Mouse (Mus musculus): Measurements from ENCODE around the gene Cmtm5. TPM values are rescaled to one million over a fixed set of nuclear protein-coding genes. Genes with fewer than 3 reads are reported as not detected.

Gene Cmtm5
- total and polyA plus RNA-seq, 3 experiments = not detected

DNA sequence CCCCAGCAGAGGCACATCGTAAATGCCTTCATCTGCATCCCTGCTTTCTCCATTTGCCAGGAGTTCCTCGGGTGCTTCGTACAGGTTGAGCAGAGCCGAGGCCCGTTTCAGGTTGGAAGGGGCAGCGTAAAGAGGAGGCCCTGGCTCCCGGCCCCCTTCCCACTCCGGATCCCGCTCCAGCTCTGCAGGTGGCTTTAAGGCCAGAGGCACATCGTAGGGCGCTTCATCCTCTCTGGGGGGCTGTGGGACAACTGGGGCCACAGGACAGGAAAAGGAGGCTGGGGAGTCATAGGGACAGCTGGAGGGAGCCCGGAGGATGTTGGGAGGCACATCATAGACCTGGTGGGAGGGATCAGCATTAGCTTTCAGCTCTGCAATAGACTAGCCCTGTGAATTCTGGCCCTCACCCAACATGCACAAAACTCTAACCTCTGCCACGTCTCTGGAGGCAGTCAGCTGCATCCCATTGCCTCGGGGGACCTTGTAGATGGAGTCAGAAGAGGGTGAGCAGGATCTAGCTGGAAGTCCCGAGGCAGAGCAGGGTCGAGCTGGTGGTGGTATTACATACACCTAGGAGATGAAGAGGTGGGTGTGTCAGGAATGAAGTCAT is 15.9 kb upstream of the Cmtm5 start:
- Histone ChIP-seq H3K27me3 (ENCODE audit: control insufficient read depth in 1 of 2, insufficient read depth in 2 of 2, low read length in 2 of 2) (peaks cover 4% of the 10 kb centered on the region in 2 experiments; a peak in 2 of 4 replicates), H3K4me1 (ENCODE audit: control insufficient read depth in 1 of 2, insufficient read depth in 2 of 2, low read length in 2 of 2) (peaks cover 8 to 9% of the 10 kb centered on the region in 2 experiments), H3K9me3 (replicated peaks; ENCODE audit: insufficient read depth, low read length) (no peaks in the 10 kb centered on the region), H3K79me2 (ENCODE audit: control insufficient read depth, insufficient read depth, low read length, poor library complexity) (no peaks in the 10 kb centered on the region), H3K9ac (ENCODE audit: control insufficient read depth, low read depth, low read length, poor library complexity, severe bottlenecking) (no peak overlapping the region), H3K36me3 (ENCODE audit: control insufficient read depth in 1 of 2, insufficient read depth in 2 of 2, low read length in 2 of 2) (no peaks in the 10 kb centered on the region; a peak in 1 of 4 replicates), H3K27ac (ENCODE audit: control insufficient read depth, low read depth, low read length) (no peak overlapping the region), H3K4me3 (ENCODE audit: control insufficient read depth in 1 of 2, insufficient read depth in 1 of 2, low read depth in 2 of 2, low read length in 2 of 2) (no peak overlapping the region)
- TF ChIP-seq HCFC1 (IDR thresholded peaks at IDR 0.05; ENCODE audit: low read depth, low read length) (no peak), ZKSCAN1 (IDR thresholded peaks at IDR 0.05; ENCODE audit: low read depth, low read length) (no peak), ELF1 (IDR thresholded peaks at IDR 0.05; ENCODE audit: low read depth, low read length) (no peak), CTCF (IDR thresholded peaks at IDR 0.05 in 2 of 3, conservative IDR thresholded peaks at IDR 0.05 in 1 of 3; ENCODE audit: control insufficient read depth in 1 of 3, insufficient read depth in 1 of 3, low read depth in 2 of 3, low read length in 3 of 3, poor library complexity in 1 of 3, severe bottlenecking in 1 of 3) (no peak), GATA1 (IDR thresholded peaks at IDR 0.05; ENCODE audit: low read depth, low read length) (no peak), MAZ (IDR thresholded peaks at IDR 0.05; ENCODE audit: low read depth, low read length) (no peak), TBP (IDR thresholded peaks at IDR 0.05; ENCODE audit: low read depth, low read length) (no peak), USF1 (IDR thresholded peaks at IDR 0.05; ENCODE audit: low read depth, low read length) (no peak), MXI1 (IDR thresholded peaks at IDR 0.05; ENCODE audit: low read depth, low read length) (no peak), MYB (IDR thresholded peaks at IDR 0.05; ENCODE audit: low read depth, low read length) (no peak), RCOR1 (IDR thresholded peaks at IDR 0.05; ENCODE audit: low read depth, low read length) (no peak)
- DNase-seq (ENCODE audit: low read depth, low spot score) = no peak

DNA sequence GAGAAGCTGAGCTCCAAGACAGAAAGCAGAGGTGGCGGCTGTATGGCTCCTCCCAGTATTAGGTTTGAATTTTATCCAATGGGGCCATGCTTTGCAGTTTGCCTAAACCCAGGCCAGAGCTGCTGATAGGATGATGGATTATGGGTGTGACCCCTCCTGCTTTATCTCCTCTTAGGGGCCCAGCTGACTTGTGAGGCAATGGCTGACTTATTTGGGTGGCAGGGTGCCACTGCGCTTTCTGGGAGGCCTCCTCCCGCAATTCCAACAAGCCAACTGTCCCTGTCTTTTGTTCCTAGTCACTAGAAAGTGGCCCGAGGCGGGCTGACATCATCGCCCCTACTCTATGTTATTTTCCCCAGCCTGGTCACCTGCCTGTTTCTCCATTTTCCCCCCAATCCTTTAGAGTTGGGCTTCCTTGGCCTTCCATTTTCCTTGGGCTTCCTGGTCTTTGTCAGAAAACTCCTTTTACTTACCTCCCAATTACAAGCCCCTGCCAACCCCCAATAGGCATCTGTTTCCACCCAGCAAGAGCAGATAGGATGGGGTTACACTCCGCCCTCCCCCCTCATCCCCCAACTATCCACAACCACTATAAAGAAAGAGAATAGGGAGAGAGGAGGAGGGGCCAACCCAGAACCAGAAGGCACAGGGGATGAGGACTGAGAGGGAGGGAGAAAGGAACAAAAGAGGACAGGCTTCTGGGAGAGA is 11.3 kb upstream of the Cmtm5 start:
- peaks cover 3 to 4% of the 10 kb centered on the region in 2 experiments for H3K27me3 ChIP-seq (ENCODE audit: control insufficient read depth in 1 of 2, insufficient read depth in 2 of 2, low read length in 2 of 2)
- peaks cover 8 to 9% of the 10 kb centered on the region in 2 experiments for H3K4me1 ChIP-seq (ENCODE audit: control insufficient read depth in 1 of 2, insufficient read depth in 2 of 2, low read length in 2 of 2)
- peak overlapping the region; percentile 45 to 66 for H3K4me3 ChIP-seq (ENCODE audit: control insufficient read depth in 1 of 2, insufficient read depth in 1 of 2, low read depth in 2 of 2, low read length in 2 of 2)
- peak; percentile 86 for DNase-seq (ENCODE audit: low read depth, low spot score)
- H3K27ac ChIP-seq (ENCODE audit: control insufficient read depth, low read depth, low read length) = no peak overlapping the region
- H3K79me2 ChIP-seq (ENCODE audit: control insufficient read depth, insufficient read depth, low read length, poor library complexity) = no peaks in the 10 kb centered on the region
- no peaks in the 10 kb centered on the region; a peak in 1 of 4 replicates for H3K36me3 ChIP-seq (ENCODE audit: control insufficient read depth in 1 of 2, insufficient read depth in 2 of 2, low read length in 2 of 2)
- peak overlapping the region; percentile 57 for H3K9ac ChIP-seq (ENCODE audit: control insufficient read depth, low read depth, low read length, poor library complexity, severe bottlenecking)
- H3K9me3 ChIP-seq (replicated peaks; ENCODE audit: insufficient read depth, low read length) = no peaks in the 10 kb centered on the region
- no peak for TF ChIP-seq E2F4 (IDR thresholded peaks at IDR 0.05; ENCODE audit: borderline replicate concordance, low read depth, low read length)
- TF ChIP-seq MAX (IDR thresholded peaks at IDR 0.05; ENCODE audit: low read length) = no peak
- TF ChIP-seq HCFC1 (IDR thresholded peaks at IDR 0.05; ENCODE audit: low read depth, low read length) = peak; percentile 55; the same call in 1 of the 2 replicates
- no peak for TF ChIP-seq MYB (IDR thresholded peaks at IDR 0.05; ENCODE audit: low read depth, low read length)
- TF ChIP-seq MAFK (IDR thresholded peaks at IDR 0.05; ENCODE audit: borderline replicate concordance, low read depth, low read length) = no peak
- no peak for TF ChIP-seq UBTF (IDR thresholded peaks at IDR 0.05; ENCODE audit: borderline replicate concordance, insufficient read depth, low read depth, low read length)
- 0 out of 2 replicates have a peak, but pooled peaks have one; percentile 20 for TF ChIP-seq TCF12 (IDR thresholded peaks at IDR 0.05; ENCODE audit: low read depth, low read length)
- no peak for TF ChIP-seq CTCF (IDR thresholded peaks at IDR 0.05 in 2 of 3, conservative IDR thresholded peaks at IDR 0.05 in 1 of 3; ENCODE audit: control insufficient read depth in 1 of 3, insufficient read depth in 1 of 3, low read depth in 2 of 3, low read length in 3 of 3, poor library complexity in 1 of 3, severe bottlenecking in 1 of 3)
- TF ChIP-seq POLR2A (IDR thresholded peaks at IDR 0.05; ENCODE audit: control insufficient read depth in 1 of 2, insufficient read depth in 1 of 2, low read depth in 1 of 2, low read length in 2 of 2, poor library complexity in 1 of 2) = 0 out of 4 replicates have a peak, but pooled peaks of 1 of the 2 experiments have one; percentile 3
- 0 out of 2 replicates have a peak, but pooled peaks have one; percentile 29 for TF ChIP-seq MXI1 (IDR thresholded peaks at IDR 0.05; ENCODE audit: low read depth, low read length)
- TF ChIP-seq MEF2A (IDR thresholded peaks at IDR 0.05; ENCODE audit: extremely low read depth, insufficient replicate concordance, low read depth, low read length, poor library complexity, severe bottlenecking) = no peak
- no peak for TF ChIP-seq POLR2AphosphoS5 (IDR thresholded peaks at IDR 0.05; ENCODE audit: borderline replicate concordance, low read depth, low read length)
- TF ChIP-seq JUND (IDR thresholded peaks at IDR 0.05; ENCODE audit: low read depth, low read length) = no peak
- peak; percentile 69; the same call in 1 of the 2 replicates for TF ChIP-seq USF1 (IDR thresholded peaks at IDR 0.05; ENCODE audit: low read depth, low read length)
- TF ChIP-seq SMC3 (IDR thresholded peaks at IDR 0.05; ENCODE audit: low read depth, low read length) = no peak
- no peak for TF ChIP-seq ZNF384 (IDR thresholded peaks at IDR 0.05; ENCODE audit: low read depth, low read length)
- TF ChIP-seq TBP (IDR thresholded peaks at IDR 0.05; ENCODE audit: low read depth, low read length) = 0 out of 2 replicates have a peak, but pooled peaks have one; percentile 27
- TF ChIP-seq CHD1 (IDR thresholded peaks at IDR 0.05; ENCODE audit: low read depth, low read length) = no peak
- no peak for TF ChIP-seq RAD21 (IDR thresholded peaks at IDR 0.05; ENCODE audit: low read depth, low read length)
- TF ChIP-seq SIN3A (IDR thresholded peaks at IDR 0.05; ENCODE audit: low read length) = peak; percentile 57
- TF ChIP-seq ETS1 (IDR thresholded peaks at IDR 0.05; ENCODE audit: low read depth, low read length) = peak; percentile 89
- TF ChIP-seq ZMIZ1 (IDR thresholded peaks at IDR 0.05; ENCODE audit: low read depth, low read length) = no peak
- no peak for TF ChIP-seq GABPA (IDR thresholded peaks at IDR 0.05; ENCODE audit: low read depth, low read length)
